Mouse (Mus musculus): ENCODE data around the gene Cnga2. TPM values are rescaled to one million over a fixed set of nuclear protein-coding genes. Genes with fewer than 3 reads are reported as not detected.

Cnga2 gene
- not detected in 2 replicates for polyA plus RNA-seq (2012; rRNA removed)

DNA sequence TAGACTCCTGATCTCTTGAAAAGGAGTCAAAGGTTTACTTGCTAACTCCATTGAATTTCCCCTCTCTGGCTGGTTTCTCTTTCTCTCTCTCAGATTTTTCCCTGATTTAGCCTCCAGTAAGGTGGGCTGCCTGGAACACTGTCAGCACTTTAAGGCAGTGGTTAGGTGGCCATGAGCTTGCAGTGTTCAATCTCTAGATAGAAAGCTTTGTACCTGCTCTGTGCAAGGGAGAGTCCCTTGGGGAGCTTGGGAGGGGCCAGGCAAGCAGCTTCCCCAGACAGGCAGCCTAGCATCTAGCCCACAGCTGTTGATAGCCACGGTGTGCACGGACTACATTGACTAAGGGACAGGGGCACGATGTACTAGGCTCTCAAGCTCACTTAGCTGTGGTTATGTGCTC lies at the start of gene Cnga2:
TSS of gene Cnga2 (plus strand) at position 301 of the 400 bp plus-strand sequence.

DNA sequence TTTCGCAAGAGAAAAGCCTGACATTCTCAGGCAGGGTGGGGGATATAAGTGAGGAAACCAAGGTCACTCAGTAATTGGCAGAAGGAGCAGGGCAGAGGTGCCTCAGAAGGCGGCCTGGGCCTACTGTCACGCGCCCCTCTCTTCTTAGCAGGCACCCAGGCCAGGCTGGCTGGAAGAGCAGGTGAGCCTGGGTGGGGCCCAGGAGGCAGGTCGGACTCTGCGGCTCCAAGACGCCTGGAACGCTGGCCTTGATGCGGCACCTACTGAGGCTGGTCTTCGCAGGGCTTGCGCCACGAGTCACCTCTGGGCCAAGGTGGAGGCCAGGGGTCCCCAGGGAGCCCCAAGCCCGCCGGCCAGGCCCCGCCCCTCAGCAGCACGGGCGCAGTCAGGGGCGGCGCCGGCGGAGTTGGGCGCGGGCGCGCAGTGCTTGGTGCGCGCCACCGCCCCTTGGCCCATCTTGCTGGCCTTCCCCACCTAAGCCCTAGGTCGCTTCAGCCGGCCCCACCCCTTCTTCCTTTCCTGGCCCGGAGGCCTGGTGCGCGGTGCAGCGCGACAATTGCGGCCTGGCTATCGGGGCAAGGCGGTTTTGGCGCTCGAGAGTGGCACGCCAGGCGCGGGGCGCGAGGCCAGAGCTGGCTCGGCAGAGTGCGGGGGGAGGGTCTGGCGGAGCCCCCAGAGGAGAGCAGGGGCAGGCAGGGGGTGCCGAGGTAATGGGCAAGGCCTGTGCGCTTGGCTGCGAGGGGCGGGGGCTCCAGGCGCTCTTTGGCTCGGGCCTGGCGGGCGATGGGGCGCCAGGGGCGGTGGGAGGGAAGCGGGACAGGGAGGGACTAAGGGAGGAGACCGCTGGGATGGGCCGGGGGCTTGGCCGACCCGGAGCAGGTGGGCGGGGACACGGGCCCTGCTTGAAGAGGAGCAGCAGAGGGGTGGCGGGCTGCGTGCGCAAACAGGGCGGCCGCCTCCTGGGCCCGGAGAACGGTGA lies 29.3 kb upstream of the Cnga2 start, which contains the start of gene Prrg3:
TSS of gene Prrg3 (plus strand) at position 552 of the 979 bp plus-strand sequence.

DNA sequence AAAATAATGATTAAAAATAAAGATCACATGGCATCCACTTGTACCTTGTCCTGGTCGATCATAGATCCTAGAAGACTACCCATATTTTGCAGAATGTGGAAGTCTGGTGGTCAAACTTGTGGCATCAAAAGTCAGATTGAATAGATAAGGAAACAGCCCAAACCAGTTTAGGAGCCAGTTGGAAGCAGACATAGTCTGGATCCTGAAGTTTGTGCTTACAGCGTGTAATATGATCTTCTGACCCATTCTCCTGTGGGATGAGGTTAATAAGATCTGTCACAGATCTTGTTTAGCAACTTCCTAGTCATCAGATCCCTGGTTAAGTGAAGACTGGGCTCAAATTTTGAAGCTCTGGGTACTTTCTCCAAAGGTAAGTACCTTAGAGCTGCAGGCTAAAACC lies 19.0 kb upstream of the Cnga2 start, which contains the start of gene Fate1:
TSS of gene Fate1 (plus strand) at position 301 of the 400 bp plus-strand sequence.

Other genes starting within 250 kb of the Cnga2 start
- 1.3 and 1.5 TPM in 2 replicates for gene Vma21, start 175.9 kb upstream of the Cnga2 start, polyA plus RNA-seq (2012; rRNA removed)
- gene Gm1141, start 70.8 kb upstream of the Cnga2 start, polyA plus RNA-seq (2012; rRNA removed): 0.06 and 0.08 TPM in 2 replicates
- 1.3 TPM in 2 replicates for gene Prrg3, start 29.2 kb upstream of the Cnga2 start, polyA plus RNA-seq (2012; rRNA removed)
- not detected in 2 replicates for gene Fate1, start 18.9 kb upstream of the Cnga2 start, polyA plus RNA-seq (2012; rRNA removed)
- gene Magea4, start 230.2 kb downstream of the Cnga2 start, polyA plus RNA-seq (2012; rRNA removed): not detected in 2 replicates